Mouse (Mus musculus): ENCODE measurements around the gene Anxa6.
"Not testable (repeated sequence)": the region's sequence is repeated elsewhere in the genome, so short reads cannot be mapped to it uniquely, and the experiment has no call there.

DNA sequence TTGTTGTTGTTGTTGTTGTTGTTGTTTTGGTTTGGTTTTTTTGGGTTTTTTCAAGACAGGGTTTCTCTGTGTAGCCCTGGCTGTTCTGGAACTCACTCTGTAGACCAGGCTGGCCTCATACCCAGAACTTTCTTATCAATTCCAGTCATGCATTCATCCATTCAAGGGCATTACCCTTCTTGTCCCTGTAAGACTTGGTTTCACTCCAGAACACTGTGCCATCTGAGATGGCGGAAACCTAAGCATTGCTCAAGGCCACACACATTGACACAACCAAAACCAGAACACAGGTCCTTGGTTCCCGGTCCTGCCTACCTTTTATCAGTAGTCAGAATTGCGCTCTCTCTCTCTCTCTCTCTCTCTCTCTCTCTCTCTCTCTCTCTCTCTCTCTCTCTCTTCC, 75.5 kb downstream of the Anxa6 start:
- not testable (repeated sequence) for TF ChIP-seq MYOD1 (IDR thresholded peaks at IDR 0.05; ENCODE audit: control insufficient read depth in 1 of 3, insufficient read length in 2 of 3, low read depth in 2 of 3); MYOG (IDR thresholded peaks at IDR 0.05; ENCODE audit: control insufficient read depth in 1 of 3, insufficient read depth in 1 of 3, insufficient read length in 2 of 3, low read depth in 2 of 3); SRF (IDR thresholded peaks at IDR 0.05; ENCODE audit: control insufficient read depth, insufficient read length, low read depth)

Measured in myocyte (in vitro differentiated cells).